Mouse (Mus musculus) megakaryocyte, embryonic 14.5 days (primary cell): Measurements from ENCODE around the gene Aff4.

Source experiments
- FLI1 ChIP-seq: IDR thresholded peaks from 2 replicates; pipeline ENCODE4 v1.6.1; 2012; ENCODE audit warnings: low read length, inconsistent platforms, mixed read lengths
- GATA1 ChIP-seq: IDR thresholded peaks from 3 replicates; pipeline ENCODE4 v1.6.1; 2012; ENCODE audit warnings: mixed read lengths, low read length, inconsistent platforms, borderline replicate concordance

- TF ChIP-seq GATA1 = no peak
- TF ChIP-seq FLI1 = no peak
These were observed 750 bp downstream of the Aff4 start for GRCm38 (mm10) chr11:53351224-53351942.
